Mouse (Mus musculus) MEL (cell line): ENCODE results near the gene Gtf2ird1. TPM values are rescaled to one million over a fixed set of nuclear protein-coding genes. Genes with fewer than 3 reads are reported as not detected.

ENCODE experiments used
- DNase-seq: peaks from one replicate; pipeline ENCODE4 v3.0.0; 2011; ENCODE audit warnings: low read depth, low spot score
- H3K27ac ChIP-seq: 2 replicates; pipeline ENCODE4 v1.5.1; 2012; ENCODE audit warnings: low read depth, mild to moderate bottlenecking, control low read depth, low read length, moderate library complexity; ENCODE audit not compliant: control insufficient read depth
- H3K27me3 ChIP-seq, 2 experiments: fragments of 150-350 bp in 1 of 2; sonication (generic) in 1 of 2; 2 replicates each; pipeline ENCODE4 v1.6.1; 2012; ENCODE audit warnings: low read length in 2 of 2, mild to moderate bottlenecking in 2 of 2, improper control_type of control experiment in 1 of 2, moderate library complexity in 1 of 2; ENCODE audit not compliant: insufficient read depth in 2 of 2, control insufficient read depth in 1 of 2
- H3K36me3 ChIP-seq, 2 experiments: 2 replicates each; pipeline ENCODE4 v1.6.1; 2012 to 2014; ENCODE audit warnings: low read length in 2 of 2, improper control_type of control experiment in 1 of 2, inconsistent platforms in 1 of 2, mild to moderate bottlenecking in 1 of 2; ENCODE audit not compliant: insufficient read depth in 2 of 2, control insufficient read depth in 1 of 2
- H3K4me1 ChIP-seq, 2 experiments: fragments of 150-350 bp in 1 of 2; sonication (generic) in 1 of 2; 2 replicates each; pipeline ENCODE4 v1.6.1; 2012; ENCODE audit warnings: low read length in 2 of 2, improper control_type of control experiment in 1 of 2, mild to moderate bottlenecking in 1 of 2; ENCODE audit not compliant: insufficient read depth in 2 of 2, control insufficient read depth in 1 of 2
- H3K4me3 ChIP-seq, 2 experiments: fragments of 150-350 bp in 1 of 2; sonication (generic) in 1 of 2; 2 replicates each; pipeline ENCODE4 v1.5.1; 2012; ENCODE audit warnings: low read depth in 2 of 2, low read length in 2 of 2, mild to moderate bottlenecking in 2 of 2, moderate library complexity in 2 of 2, control low read depth in 1 of 2, improper control_type of control experiment in 1 of 2; ENCODE audit not compliant: control insufficient read depth in 1 of 2, insufficient read depth in 1 of 2
- H3K79me2 ChIP-seq: 2 replicates; pipeline ENCODE4 v1.6.1; 2012; ENCODE audit warnings: mild to moderate bottlenecking, low read length, moderate library complexity; ENCODE audit not compliant: control insufficient read depth, poor library complexity, insufficient read depth
- H3K9ac ChIP-seq: 2 replicates; pipeline ENCODE4 v1.6.1; 2012; ENCODE audit warnings: low read depth, mild to moderate bottlenecking, control low read depth, low read length, moderate library complexity; ENCODE audit not compliant: control insufficient read depth, poor library complexity, severe bottlenecking
- H3K9me3 ChIP-seq: fragments of 150-350 bp; sonication (generic); replicated peaks from 2 replicates; pipeline ENCODE4 v1.6.1; 2012; ENCODE audit warnings: mild to moderate bottlenecking, low read length, improper control_type of control experiment, moderate library complexity; ENCODE audit not compliant: insufficient read depth
- CTCF ChIP-seq, 3 experiments: IDR thresholded peaks in 2 of 3; conservative IDR thresholded peaks in 1 of 3; 2 replicates each; pipeline ENCODE4 v1.5.1; 2011 to 2012; ENCODE audit warnings: low read length in 3 of 3, low read depth in 2 of 3, mild to moderate bottlenecking in 2 of 3, improper control_type of control experiment in 1 of 3, inconsistent platforms in 1 of 3, mixed read lengths in 1 of 3, moderate library complexity in 1 of 3; ENCODE audit not compliant: control insufficient read depth in 1 of 3, insufficient read depth in 1 of 3, poor library complexity in 1 of 3, severe bottlenecking in 1 of 3
- ETS1 ChIP-seq: IDR thresholded peaks from 2 replicates; pipeline ENCODE4 v1.6.1; 2012; ENCODE audit warnings: low read depth, mild to moderate bottlenecking, inconsistent platforms, low read length, improper control_type of control experiment, moderate library complexity
- KAT2A ChIP-seq: conservative IDR thresholded peaks from 2 replicates; pipeline ENCODE4 v1.6.1; 2012; ENCODE audit warnings: low read depth, low read length, improper control_type of control experiment, inconsistent platforms
- MYC ChIP-seq: IDR thresholded peaks from 2 replicates; pipeline ENCODE4 v1.6.1; 2011; ENCODE audit warnings: low read depth, mild to moderate bottlenecking, low read length, improper control_type of control experiment, moderate library complexity
- NRF1 ChIP-seq: IDR thresholded peaks from 2 replicates; pipeline ENCODE4 v1.6.1; 2014; ENCODE audit warnings: low read depth, mild to moderate bottlenecking, inconsistent platforms, low read length, improper control_type of control experiment, moderate library complexity; ENCODE audit not compliant: poor library complexity, insufficient read depth, severe bottlenecking
- RAD21 ChIP-seq: IDR thresholded peaks from 2 replicates; pipeline ENCODE4 v1.6.1; 2011; ENCODE audit warnings: mild to moderate bottlenecking, low read depth, low read length, improper control_type of control experiment
- SIN3A ChIP-seq: IDR thresholded peaks from 2 replicates; pipeline ENCODE4 v1.6.1; 2012; ENCODE audit warnings: low read length, improper control_type of control experiment, inconsistent platforms
- SMC3 ChIP-seq: IDR thresholded peaks from 2 replicates; pipeline ENCODE4 v1.6.1; 2011; ENCODE audit warnings: low read depth, low read length, improper control_type of control experiment
- TAL1 ChIP-seq: IDR thresholded peaks from 2 replicates; pipeline ENCODE4 v1.6.1; 2012; ENCODE audit warnings: mild to moderate bottlenecking, inconsistent platforms, low read length, moderate library complexity, mixed read lengths
- ZC3H11A ChIP-seq: IDR thresholded peaks from 2 replicates; pipeline ENCODE4 v1.6.1; 2012; ENCODE audit warnings: low read depth, mild to moderate bottlenecking, inconsistent platforms, low read length, improper control_type of control experiment
- ZMIZ1 ChIP-seq: IDR thresholded peaks from 2 replicates; pipeline ENCODE4 v1.6.1; 2012; ENCODE audit warnings: low read depth, mild to moderate bottlenecking, inconsistent platforms, low read length, improper control_type of control experiment, moderate library complexity
- polyA plus RNA-seq, 2 experiments: library from polyadenylated mRNA; stranded (reverse) in 1 of 2; unstranded in 1 of 2; fragments of >175 nt in 1 of 2; fragments of >200 nt in 1 of 2; gene quantifications; 2 replicates each; pipeline versions ENCODE4 v1.2.1 to v1.2.4; 2012; ENCODE audit warnings: low replicate concordance in 2 of 2, low read depth in 1 of 2; ENCODE audit not compliant: insufficient read length in 2 of 2, insufficient read depth in 1 of 2, missing spikeins in 1 of 2
- total RNA-seq: library from RNA; depleted of rRNA; stranded (reverse); fragments of 300-350 nt; gene quantifications from 2 replicates; pipeline ENCODE4 v1.2.3, GENCODE M21; 2012

The Gtf2ird1 gene
- total and polyA plus RNA-seq, 3 experiments = 15.2 to 54.7 TPM; not detected in 1

GRCm38 (mm10) chr5:134373912-134374488, 82.5 kb downstream of the Gtf2ird1 start:
- Histone ChIP-seq H3K36me3 (no peaks in the 10 kb centered on the region; a peak in 1 of 4 replicates), H3K4me1 (no peaks in the 10 kb centered on the region; a peak in 1 of 4 replicates), H3K9ac (no peak overlapping the region), H3K27ac (no peak overlapping the region), H3K9me3 (no peaks in the 10 kb centered on the region), H3K4me3 (no peak overlapping the region), H3K79me2 (no peaks in the 10 kb centered on the region), H3K27me3 (no peaks in the 10 kb centered on the region)
- peak; percentile 85 for DNase-seq
- TF ChIP-seq SMC3 = peak; percentile 79
- no peak for TF ChIP-seq TAL1
- TF ChIP-seq NRF1 = no peak
- TF ChIP-seq ZC3H11A = peak; percentile 46
- peak; percentile 71 for TF ChIP-seq RAD21
- peak; percentile 74 to 99 (median 94) for TF ChIP-seq CTCF (IDR thresholded peaks at IDR 0.05 in 2 of 3, conservative IDR thresholded peaks at IDR 0.05 in 1 of 3; ENCODE audit: control insufficient read depth in 1 of 3, insufficient read depth in 1 of 3, low read depth in 2 of 3, low read length in 3 of 3, poor library complexity in 1 of 3, severe bottlenecking in 1 of 3)

- DNase-seq = peak; percentile 52
- H3K27me3 ChIP-seq = no peaks in the 10 kb centered on the region
- no peak overlapping the region for H3K27ac ChIP-seq
- no peaks in the 10 kb centered on the region; a peak in 1 of 4 replicates for H3K36me3 ChIP-seq
- no peak overlapping the region for H3K9ac ChIP-seq
- no peak for TF ChIP-seq ETS1
- TF ChIP-seq SIN3A = no peak
- TF ChIP-seq ZMIZ1 = no peak
- no peak for TF ChIP-seq KAT2A
- 0 out of 2 replicates have a peak, but pooled peaks have one; percentile 17 for TF ChIP-seq ZC3H11A
- peak; percentile 37 to 69 (median 62) for TF ChIP-seq CTCF (IDR thresholded peaks at IDR 0.05 in 2 of 3, conservative IDR thresholded peaks at IDR 0.05 in 1 of 3; ENCODE audit: control insufficient read depth in 1 of 3, insufficient read depth in 1 of 3, low read depth in 2 of 3, low read length in 3 of 3, poor library complexity in 1 of 3, severe bottlenecking in 1 of 3)
- TF ChIP-seq MYC = no peak
- peak; percentile 59 for TF ChIP-seq SMC3
- peak; percentile 61 for TF ChIP-seq RAD21
- TF ChIP-seq, all 39 proteins: peak for 4
- Histone ChIP-seq H3K4me1 (no peaks in the 10 kb centered on the region; a peak in 1 of 4 replicates), H3K79me2 (no peaks in the 10 kb centered on the region), H3K4me3 (no peak overlapping the region), H3K9me3 (no peaks in the 10 kb centered on the region)
These were observed 83.4 kb downstream of the Gtf2ird1 start for GRCm38 (mm10) chr5:134372926-134373658.
